Mouse (Mus musculus): ENCODE measurements at regions not wholly inside any gene's neighbourhood (a gene's known extent, or its start where the extent isn't known, plus 50 kb on each side); places are given as distances from the start of the nearest gene placed in this dataset.

GRCm38 (mm10) chr3:52878334-52878733 lies 138.7 kb downstream of the Cog6 start:
- Histone ChIP-seq H3K27ac (ENCODE audit: low read depth, low read length) (no peak overlapping the region), H3K36me3 (ENCODE audit: control insufficient read depth, insufficient read depth, low read length) (no peaks in the 10 kb centered on the region), H3K4me2 (replicated peaks; ENCODE audit: low read depth, low read length) (no peak overlapping the region), H3K9ac (ENCODE audit: low read depth, low read length) (no peak overlapping the region), H3K27me3 (ENCODE audit: control insufficient read depth, insufficient read depth, low read length) (no peaks in the 10 kb centered on the region), H3K9me3 (ENCODE audit: control insufficient read depth, low read length) (no peaks in the 10 kb centered on the region), H3K4me1 (ENCODE audit: control insufficient read depth, insufficient read depth, low read length) (no peaks in the 10 kb centered on the region), H3K4me3 (ENCODE audit: low read length) (no peak overlapping the region)
- no peak for ATAC-seq (ENCODE audit: low FRiP score, low TSS enrichment)
- 45% methylated on average over 3 of the region's 3 CpGs for WGBS

DNA sequence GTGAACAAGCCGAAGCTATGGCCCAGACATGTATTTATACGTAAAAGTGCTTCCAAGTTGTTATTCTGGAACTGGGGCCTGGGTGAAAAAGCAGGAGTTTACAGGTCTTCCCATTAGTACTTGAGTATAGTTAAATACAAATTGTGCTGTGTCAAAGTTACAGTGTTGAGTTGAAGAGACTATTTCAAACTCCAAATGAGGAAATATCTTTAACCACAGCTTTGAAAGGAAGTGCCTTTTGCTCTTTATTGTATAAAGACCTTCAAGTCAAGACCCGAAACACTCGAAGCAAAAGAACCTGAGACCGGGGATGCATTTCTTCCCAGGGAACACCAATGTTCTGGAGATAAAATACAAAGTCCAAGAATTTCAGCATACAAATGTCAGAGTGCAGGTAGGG lies 144.8 kb downstream of the Cog6 start:
- ATAC-seq (ENCODE audit: low FRiP score, low TSS enrichment): no peak
- Histone ChIP-seq H3K4me1 (ENCODE audit: control insufficient read depth, insufficient read depth, low read length) (no peaks in the 10 kb centered on the region), H3K4me3 (ENCODE audit: low read length) (no peak overlapping the region), H3K4me2 (replicated peaks; ENCODE audit: low read depth, low read length) (no peak overlapping the region), H3K27me3 (ENCODE audit: control insufficient read depth, insufficient read depth, low read length) (no peaks in the 10 kb centered on the region), H3K9me3 (ENCODE audit: control insufficient read depth, low read length) (no peaks in the 10 kb centered on the region), H3K9ac (ENCODE audit: low read depth, low read length) (no peak overlapping the region), H3K27ac (ENCODE audit: low read depth, low read length) (no peak overlapping the region), H3K36me3 (ENCODE audit: control insufficient read depth, insufficient read depth, low read length) (no peaks in the 10 kb centered on the region)
- WGBS: 86% methylated on average over 5 of the region's 5 CpGs

GRCm38 (mm10) chr3:52863146-52863849 lies 153.7 kb downstream of the Cog6 start:
- H3K9ac ChIP-seq (ENCODE audit: low read depth, low read length): no peak overlapping the region
- H3K36me3 ChIP-seq (ENCODE audit: control insufficient read depth, insufficient read depth, low read length): no peaks in the 10 kb centered on the region
- ATAC-seq (ENCODE audit: low FRiP score, low TSS enrichment): no peak
- no peaks in the 10 kb centered on the region for H3K9me3 ChIP-seq (ENCODE audit: control insufficient read depth, low read length)
- no peak overlapping the region for H3K27ac ChIP-seq (ENCODE audit: low read depth, low read length)
- no peaks in the 10 kb centered on the region for H3K27me3 ChIP-seq (ENCODE audit: control insufficient read depth, insufficient read depth, low read length)
- H3K4me1 ChIP-seq (ENCODE audit: control insufficient read depth, insufficient read depth, low read length): no peaks in the 10 kb centered on the region
- WGBS: 85% methylated on average over 8 of the region's 8 CpGs
- H3K4me2 ChIP-seq (replicated peaks; ENCODE audit: low read depth, low read length): no peak overlapping the region
- no peak overlapping the region for H3K4me3 ChIP-seq (ENCODE audit: low read length)

GRCm38 (mm10) chr3:52862026-52862425 lies 155.0 kb downstream of the Cog6 start:
- 78% methylated on average over 4 of the region's 4 CpGs for WGBS

GRCm38 (mm10) chr3:52861538-52861937 lies 155.5 kb downstream of the Cog6 start:
- Histone ChIP-seq H3K4me3 (ENCODE audit: low read length) (no peak overlapping the region), H3K9me3 (ENCODE audit: control insufficient read depth, low read length) (no peaks in the 10 kb centered on the region), H3K36me3 (ENCODE audit: control insufficient read depth, insufficient read depth, low read length) (no peaks in the 10 kb centered on the region), H3K27me3 (ENCODE audit: control insufficient read depth, insufficient read depth, low read length) (no peaks in the 10 kb centered on the region), H3K4me1 (ENCODE audit: control insufficient read depth, insufficient read depth, low read length) (no peaks in the 10 kb centered on the region), H3K4me2 (replicated peaks; ENCODE audit: low read depth, low read length) (no peak overlapping the region), H3K27ac (ENCODE audit: low read depth, low read length) (no peak overlapping the region), H3K9ac (ENCODE audit: low read depth, low read length) (no peak overlapping the region)
- WGBS: 78% methylated on average over 13 of the region's 13 CpGs
- no peak for ATAC-seq (ENCODE audit: low FRiP score, low TSS enrichment)

More at GRCm38 (mm10) chr3:52862026-52862425, 155.0 kb downstream of the Cog6 start:
- no peaks in the 10 kb centered on the region for H3K9me3 ChIP-seq (ENCODE audit: control insufficient read depth, low read length)
- H3K27ac ChIP-seq (ENCODE audit: low read depth, low read length): no peak overlapping the region
- no peaks in the 10 kb centered on the region for H3K36me3 ChIP-seq (ENCODE audit: control insufficient read depth, insufficient read depth, low read length)
- H3K4me2 ChIP-seq (replicated peaks; ENCODE audit: low read depth, low read length): no peak overlapping the region
- H3K9ac ChIP-seq (ENCODE audit: low read depth, low read length): no peak overlapping the region
- no peak overlapping the region for H3K4me3 ChIP-seq (ENCODE audit: low read length)
- H3K27me3 ChIP-seq (ENCODE audit: control insufficient read depth, insufficient read depth, low read length): no peaks in the 10 kb centered on the region
- ATAC-seq (ENCODE audit: low FRiP score, low TSS enrichment): no peak
- H3K4me1 ChIP-seq (ENCODE audit: control insufficient read depth, insufficient read depth, low read length): no peaks in the 10 kb centered on the region

DNA sequence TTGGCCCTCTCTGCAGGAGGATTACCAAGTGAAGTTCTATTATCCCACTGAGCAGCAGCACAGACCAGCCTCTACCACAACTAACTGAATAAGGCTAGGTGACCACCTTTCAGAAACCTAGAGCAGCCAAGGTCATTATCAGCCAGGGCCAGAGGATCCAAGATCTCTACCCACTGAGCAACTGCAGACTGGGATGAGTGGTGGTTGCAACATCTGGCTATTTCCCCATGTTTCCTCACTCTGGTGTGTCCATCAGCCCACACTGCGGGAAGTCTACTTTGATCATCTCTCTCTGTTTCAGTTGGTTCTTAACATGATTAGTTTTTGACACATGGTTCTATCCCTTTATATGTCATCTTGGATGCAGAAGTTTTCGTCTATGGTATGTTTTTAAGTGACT lies 157.2 kb downstream of the Cog6 start:
- H3K4me2 ChIP-seq (replicated peaks; ENCODE audit: low read depth, low read length): no peak overlapping the region
- ATAC-seq (ENCODE audit: low FRiP score, low TSS enrichment): no peak
- H3K36me3 ChIP-seq (ENCODE audit: control insufficient read depth, insufficient read depth, low read length): no peaks in the 10 kb centered on the region
- WGBS: 83% methylated on average over 2 of the region's 2 CpGs
- H3K27ac ChIP-seq (ENCODE audit: low read depth, low read length): no peak overlapping the region
- no peak overlapping the region for H3K9ac ChIP-seq (ENCODE audit: low read depth, low read length)
- no peak overlapping the region for H3K4me3 ChIP-seq (ENCODE audit: low read length)
- H3K4me1 ChIP-seq (ENCODE audit: control insufficient read depth, insufficient read depth, low read length): no peaks in the 10 kb centered on the region
- H3K27me3 ChIP-seq (ENCODE audit: control insufficient read depth, insufficient read depth, low read length): no peaks in the 10 kb centered on the region
- no peaks in the 10 kb centered on the region for H3K9me3 ChIP-seq (ENCODE audit: control insufficient read depth, low read length)

GRCm38 (mm10) chr3:52859266-52859825 lies 157.7 kb downstream of the Cog6 start:
- Histone ChIP-seq H3K36me3 (ENCODE audit: control insufficient read depth, insufficient read depth, low read length) (no peaks in the 10 kb centered on the region), H3K27ac (ENCODE audit: low read depth, low read length) (no peak overlapping the region), H3K4me1 (ENCODE audit: control insufficient read depth, insufficient read depth, low read length) (no peaks in the 10 kb centered on the region), H3K9ac (ENCODE audit: low read depth, low read length) (no peak overlapping the region), H3K4me2 (replicated peaks; ENCODE audit: low read depth, low read length) (no peak overlapping the region), H3K4me3 (ENCODE audit: low read length) (no peak overlapping the region), H3K27me3 (ENCODE audit: control insufficient read depth, insufficient read depth, low read length) (no peaks in the 10 kb centered on the region), H3K9me3 (ENCODE audit: control insufficient read depth, low read length) (no peaks in the 10 kb centered on the region)
- WGBS: 88% methylated on average over 8 of the region's 8 CpGs
- ATAC-seq (ENCODE audit: low FRiP score, low TSS enrichment): no peak

- H3K4me3 ChIP-seq (ENCODE audit: low read length): no peak overlapping the region
- no peaks in the 10 kb centered on the region for H3K4me1 ChIP-seq (ENCODE audit: control insufficient read depth, insufficient read depth, low read length)
- no peak overlapping the region for H3K9ac ChIP-seq (ENCODE audit: low read depth, low read length)
- no peak overlapping the region for H3K4me2 ChIP-seq (replicated peaks; ENCODE audit: low read depth, low read length)
- no peaks in the 10 kb centered on the region for H3K27me3 ChIP-seq (ENCODE audit: control insufficient read depth, insufficient read depth, low read length)
- H3K36me3 ChIP-seq (ENCODE audit: control insufficient read depth, insufficient read depth, low read length): no peaks in the 10 kb centered on the region
- H3K9me3 ChIP-seq (ENCODE audit: control insufficient read depth, low read length): no peaks in the 10 kb centered on the region
- no peak overlapping the region for H3K27ac ChIP-seq (ENCODE audit: low read depth, low read length)
- WGBS: 87% methylated on average over 9 of the region's 9 CpGs
- no peak for ATAC-seq (ENCODE audit: low FRiP score, low TSS enrichment)
Observed at GRCm38 (mm10) chr3:52858259-52858658, 158.8 kb downstream of the Cog6 start.

DNA sequence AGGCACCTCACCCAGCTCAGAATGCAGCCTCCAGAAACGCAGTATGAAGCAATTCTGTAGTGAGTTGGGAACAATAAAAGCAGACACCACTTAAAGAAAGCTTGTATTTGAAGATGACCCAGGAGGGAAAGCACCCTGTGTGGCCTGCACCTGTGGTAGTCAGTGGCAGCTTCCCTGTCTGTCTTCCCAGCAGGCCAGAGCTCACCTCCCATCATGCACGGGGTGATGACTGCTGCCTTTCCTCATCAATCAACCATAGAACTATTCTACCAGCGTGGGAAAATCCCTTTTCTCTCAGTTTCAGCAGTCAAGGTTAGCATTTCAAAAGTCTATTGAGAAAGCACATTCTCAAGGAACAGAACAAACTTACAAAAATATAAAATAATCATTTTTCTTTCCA lies 160.0 kb downstream of the Cog6 start:
- H3K4me3 ChIP-seq (ENCODE audit: low read length): no peak overlapping the region
- no peaks in the 10 kb centered on the region for H3K36me3 ChIP-seq (ENCODE audit: control insufficient read depth, insufficient read depth, low read length)
- ATAC-seq (ENCODE audit: low FRiP score, low TSS enrichment): no peak
- no peak overlapping the region for H3K4me2 ChIP-seq (replicated peaks; ENCODE audit: low read depth, low read length)
- H3K4me1 ChIP-seq (ENCODE audit: control insufficient read depth, insufficient read depth, low read length): no peaks in the 10 kb centered on the region
- no peaks in the 10 kb centered on the region for H3K27me3 ChIP-seq (ENCODE audit: control insufficient read depth, insufficient read depth, low read length)
- no peaks in the 10 kb centered on the region for H3K9me3 ChIP-seq (ENCODE audit: control insufficient read depth, low read length)
- WGBS: 56% methylated on average over 3 of the region's 3 CpGs
- no peak overlapping the region for H3K9ac ChIP-seq (ENCODE audit: low read depth, low read length)
- H3K27ac ChIP-seq (ENCODE audit: low read depth, low read length): no peak overlapping the region
